Mouse (Mus musculus): ENCODE data around the gene Fto.

- TF ChIP-seq CTCF (IDR thresholded peaks at IDR 0.05; ENCODE audit: extremely low read depth, insufficient read depth, insufficient read length, insufficient replicate concordance), result no peak
- TF ChIP-seq POLR2A (IDR thresholded peaks at IDR 0.05; ENCODE audit: low read depth, low read length), result no peak
Measured at GRCm38 (mm10) chr8:91283815-91284214, 29.5 kb upstream of the Fto start.
